Mouse (Mus musculus) adrenal gland, postnatal 4 days (tissue): ENCODE results near the gene Golga5. TPM values are rescaled to one million over a fixed set of nuclear protein-coding genes. Genes with fewer than 3 reads are reported as not detected.
"Not testable (repeated sequence)": the region's sequence is repeated elsewhere in the genome, so short reads cannot be mapped to it uniquely, and the experiment has no call there.

Experiments used
- DNase-seq, 2 experiments: peaks; one replicate each; pipeline ENCODE4 v3.0.0; 2021 to 2022; ENCODE audit warnings: low spot score in 2 of 2, mixed read lengths in 2 of 2
- total RNA-seq, 2 experiments: library from RNA; stranded (reverse); gene quantifications; 2 replicates each; pipeline ENCODE4 v1.2.3; 2021

Gene Golga5
- total RNA-seq, 2 experiments from 2014 or later: 41.2 to 41.6 TPM

DNA sequence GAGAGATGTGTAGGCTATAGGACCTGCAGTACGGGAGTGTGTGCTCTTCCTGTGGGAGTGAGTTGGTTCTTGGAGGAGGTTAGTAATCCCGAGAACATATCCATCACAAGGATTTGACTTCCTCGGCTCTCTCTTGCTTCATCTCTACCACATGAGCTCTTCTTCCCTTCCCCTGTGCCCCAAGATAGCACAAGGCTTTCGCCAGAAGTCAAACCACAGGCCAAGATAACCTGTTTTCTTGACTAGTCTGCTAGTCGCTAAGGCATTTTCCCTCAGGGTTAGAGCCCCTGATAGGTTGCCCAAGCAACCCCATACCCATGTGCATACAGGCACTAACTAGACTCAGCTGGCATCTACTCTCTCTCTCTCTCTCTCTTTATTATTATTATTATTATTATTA is 25.3 kb upstream of the Golga5 start:
- DNase-seq: no peak

DNA sequence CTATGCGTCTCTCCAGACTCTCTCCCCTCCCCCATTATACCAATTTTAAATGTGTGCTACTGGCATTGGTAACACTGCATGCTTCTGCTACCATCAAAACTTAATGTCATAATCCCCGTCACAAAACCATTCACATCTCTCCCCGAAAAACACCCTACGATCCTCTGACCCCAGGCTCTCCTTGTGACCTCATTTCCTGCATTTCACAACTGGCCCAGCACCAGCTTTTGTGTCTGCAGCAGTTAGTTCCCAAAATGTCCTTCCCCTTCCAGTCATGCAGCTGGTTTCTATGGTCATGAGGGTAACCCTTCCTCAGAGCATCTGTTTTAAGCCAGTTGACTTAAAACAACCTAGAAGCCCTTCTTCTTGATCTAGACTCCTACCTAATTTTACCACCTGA is 23.5 kb upstream of the Golga5 start:
- no peak for DNase-seq

DNA sequence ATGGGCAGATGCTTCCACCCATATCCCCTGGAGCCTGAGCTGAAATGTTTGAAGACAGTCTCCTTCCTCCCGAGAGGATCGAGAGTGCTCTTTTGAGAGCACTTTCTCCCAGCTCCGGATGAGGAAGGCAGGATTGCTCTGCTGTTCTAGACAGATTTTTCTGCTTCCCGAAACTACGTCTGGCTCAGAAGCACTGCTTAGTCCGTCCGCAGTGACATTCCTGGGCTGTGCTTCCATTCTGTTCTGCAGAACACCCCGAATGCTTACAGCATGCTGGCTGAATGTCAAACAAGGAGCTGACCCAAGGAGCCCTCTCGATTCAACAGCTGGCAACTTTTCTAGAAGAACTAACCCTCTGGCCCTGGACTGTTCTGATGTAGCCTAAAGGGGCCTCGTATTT is 18.5 kb upstream of the Golga5 start:
- no peak for DNase-seq

DNA sequence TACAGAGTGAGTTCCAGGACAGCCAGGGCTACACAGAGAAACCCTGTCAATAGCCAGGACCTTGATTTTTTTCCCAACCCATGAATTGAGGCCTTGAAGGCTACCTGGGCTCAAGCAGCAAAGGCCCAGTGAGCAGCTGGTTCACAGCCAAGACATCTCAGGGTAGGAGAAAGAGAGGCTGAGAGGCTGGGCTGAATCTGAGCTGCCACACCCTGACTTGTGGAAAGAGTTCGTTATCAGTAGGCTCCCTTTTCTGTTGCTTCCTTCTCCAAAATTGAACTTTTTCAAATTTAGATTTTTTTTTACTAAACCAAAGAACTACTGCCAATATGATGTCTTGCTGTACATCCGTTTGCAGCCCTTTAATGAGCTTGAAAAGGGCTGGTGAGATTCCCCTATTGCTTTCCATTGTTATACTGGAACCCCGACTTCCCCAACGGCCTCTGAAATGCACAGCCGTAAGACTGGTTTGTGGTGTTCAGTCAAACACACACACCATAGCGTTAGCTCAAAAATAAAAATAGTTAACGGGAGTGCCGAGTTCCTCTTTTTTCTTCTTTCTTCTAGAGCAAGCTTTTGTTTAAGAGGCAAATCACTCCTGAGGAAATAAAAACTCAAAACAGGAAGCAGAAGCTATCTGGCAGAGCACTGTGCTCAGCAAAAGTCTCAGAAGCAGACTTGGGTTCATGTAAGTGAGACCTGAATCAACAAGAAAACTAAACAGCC is 17.6 kb upstream of the Golga5 start:
- no peak for DNase-seq

DNA sequence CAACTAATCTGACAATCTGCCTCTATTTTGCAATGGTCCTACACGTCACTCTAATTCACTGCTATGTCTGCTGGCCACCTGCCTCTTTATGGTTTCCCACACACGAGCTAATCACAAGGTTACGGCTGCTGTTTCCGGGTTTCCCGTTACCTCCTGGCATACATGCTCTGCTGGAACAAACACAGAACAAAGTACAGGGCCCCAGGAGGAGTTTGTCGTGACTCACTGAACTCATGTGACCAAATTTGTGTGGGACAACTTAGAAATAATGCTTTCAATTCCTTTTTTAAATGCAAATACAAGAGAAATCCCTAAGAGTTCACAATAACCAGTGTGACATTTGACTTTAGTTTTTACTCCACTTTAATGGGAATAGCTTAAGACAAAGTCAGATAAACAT is 15.4 kb upstream of the Golga5 start:
- DNase-seq: no peak

DNA sequence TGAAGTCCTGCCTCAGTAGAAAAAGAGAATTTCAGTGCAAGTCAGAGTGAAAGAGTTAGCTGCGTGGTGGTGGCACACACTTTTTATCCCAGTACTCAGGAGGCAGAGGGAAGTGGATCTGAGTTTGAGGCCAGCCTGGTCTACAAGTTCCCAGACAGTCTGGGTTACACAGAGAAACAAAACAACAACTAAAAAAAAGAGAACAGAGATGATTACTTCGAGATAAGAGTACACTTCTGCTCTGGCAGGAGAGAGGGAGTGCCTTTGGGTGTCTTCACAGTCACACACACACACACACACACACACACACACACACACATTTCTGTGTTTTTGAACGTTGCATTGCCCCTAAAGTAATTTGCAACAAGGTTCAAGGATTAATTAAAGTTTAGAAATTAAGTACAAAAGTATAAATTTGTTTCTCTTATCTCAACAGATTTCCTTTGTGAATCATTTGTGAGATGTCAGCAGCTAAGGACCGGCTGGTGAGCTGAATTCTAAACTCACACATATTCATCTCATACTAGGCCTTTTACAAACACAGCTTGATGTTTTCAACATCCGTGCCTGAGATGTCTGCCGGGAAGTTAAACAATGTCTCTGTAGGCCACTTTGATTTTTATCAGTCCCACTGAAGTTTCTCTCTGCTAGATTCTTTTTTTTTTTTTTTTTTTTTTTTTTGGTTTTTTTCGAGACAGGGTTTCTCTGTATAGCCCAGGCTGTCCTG is 12.3 kb upstream of the Golga5 start:
- DNase-seq: no peak

DNA sequence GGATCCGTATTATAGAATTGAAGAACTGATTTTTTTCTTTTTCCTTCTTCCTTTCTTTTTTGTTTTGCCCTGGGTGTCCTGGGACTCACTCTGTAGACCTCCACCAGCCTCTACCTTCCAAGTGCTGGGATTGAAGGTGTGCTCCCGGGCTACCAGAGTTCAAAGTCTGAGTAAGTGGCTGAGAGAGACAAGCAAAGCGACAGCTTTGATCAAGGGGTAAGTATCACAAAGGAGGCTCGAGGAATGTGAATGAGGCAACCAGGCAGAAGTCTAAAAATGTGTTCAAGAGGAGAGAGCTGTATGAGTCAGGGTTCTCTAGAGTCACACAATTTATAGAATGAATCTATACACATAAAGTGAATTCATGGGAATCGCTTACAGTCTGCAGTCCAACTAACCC is 8.9 kb upstream of the Golga5 start:
- no peak for DNase-seq

DNA sequence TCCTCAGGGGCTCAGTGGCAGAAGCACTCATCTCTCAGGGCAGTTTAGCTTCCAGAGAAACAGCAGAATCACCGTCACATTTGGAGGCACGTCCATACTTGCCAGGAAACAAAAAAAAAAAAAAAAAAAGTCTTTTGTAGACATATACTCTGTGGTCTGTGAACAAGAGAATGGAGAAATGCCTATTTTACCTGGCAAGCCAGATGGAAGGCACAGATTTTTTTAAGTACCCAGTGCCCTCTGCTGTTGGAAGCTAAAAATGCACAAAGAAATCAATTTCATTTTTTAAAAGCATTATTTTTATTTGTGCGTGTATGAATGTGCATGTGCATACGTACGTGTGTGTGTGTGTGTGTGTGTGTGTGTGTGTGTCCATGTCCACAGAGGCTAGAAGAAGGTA is 7.8 kb upstream of the Golga5 start:
- no peak for DNase-seq

DNA sequence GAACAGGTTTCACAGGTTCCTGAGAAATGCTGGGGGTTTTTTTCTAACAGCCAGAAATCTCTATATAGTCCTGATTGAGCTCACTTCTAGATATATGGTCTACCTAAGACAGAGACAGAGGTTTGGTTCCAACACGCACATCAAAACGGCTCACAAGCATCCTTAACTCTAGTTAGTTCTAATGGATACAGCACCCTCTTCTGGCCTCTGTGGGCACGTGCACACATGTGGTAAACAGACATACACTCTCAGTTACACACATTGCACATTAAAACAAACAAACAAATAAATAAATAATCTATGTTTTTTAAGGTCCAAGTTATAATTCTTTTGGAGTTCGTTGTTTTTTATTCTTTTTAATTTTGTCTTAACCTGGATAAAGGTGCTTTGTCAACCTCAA is 4.3 kb upstream of the Golga5 start:
- no peak for DNase-seq

DNA sequence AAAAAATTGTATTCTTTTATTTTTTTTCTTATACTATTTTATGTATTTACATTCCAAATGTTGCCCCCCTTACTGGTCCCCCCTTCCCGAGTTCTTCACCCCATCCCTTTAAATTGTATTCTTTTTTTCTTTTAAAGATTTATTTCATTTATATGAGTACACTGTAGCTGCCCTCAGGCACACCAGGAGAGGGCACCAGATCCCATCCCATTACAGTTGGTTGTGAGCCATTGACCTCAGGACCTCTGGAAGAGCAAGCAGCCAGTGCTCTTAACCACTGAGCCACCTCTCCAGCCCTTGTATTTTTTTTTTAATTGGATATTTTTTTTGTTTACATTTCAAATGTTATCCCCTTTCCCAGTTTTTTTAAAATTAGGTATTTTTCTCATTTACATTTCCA is 799 bp upstream of the Golga5 start:
- no peak for DNase-seq

DNA sequence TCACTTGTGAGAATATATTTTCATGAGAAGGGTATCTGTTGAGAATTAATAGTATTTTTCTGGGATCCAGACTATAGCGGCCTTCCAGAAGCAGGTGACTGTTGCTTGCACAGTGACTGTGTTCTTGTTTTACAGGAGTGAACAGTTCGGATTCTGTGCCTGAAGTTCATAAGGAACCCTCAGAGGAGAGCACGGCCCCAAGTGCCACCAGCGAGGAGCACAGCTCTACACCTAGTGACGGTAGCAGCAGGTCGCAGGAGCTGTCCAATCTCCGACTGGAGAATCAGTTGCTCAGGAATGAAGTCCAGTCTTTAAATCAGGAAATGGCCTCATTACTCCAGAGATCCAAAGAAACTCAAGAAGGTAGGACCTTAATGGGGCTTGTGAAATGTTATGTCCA is 5.5 kb downstream of the Golga5 start:
- DNase-seq: no peak

DNA sequence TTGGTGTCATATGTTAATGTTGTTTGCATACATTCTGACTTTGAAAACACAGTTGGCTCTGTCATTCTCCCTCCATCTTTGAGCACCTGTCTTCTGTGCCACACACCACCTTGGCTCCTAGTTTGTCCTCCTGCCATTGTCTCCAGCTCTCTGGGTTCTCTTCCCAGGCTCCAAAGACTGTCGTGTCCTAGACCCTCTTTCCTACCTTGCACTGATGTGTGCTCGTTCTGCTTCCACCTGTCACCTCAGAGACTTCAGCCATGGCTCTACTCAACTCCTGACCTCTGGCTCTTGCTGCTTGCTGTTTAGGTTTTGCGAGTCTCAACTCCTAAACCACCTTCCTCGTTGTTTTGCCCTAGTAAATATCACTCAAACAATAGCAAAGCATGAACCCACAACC is 11.5 kb downstream of the Golga5 start:
- DNase-seq: no peak

DNA sequence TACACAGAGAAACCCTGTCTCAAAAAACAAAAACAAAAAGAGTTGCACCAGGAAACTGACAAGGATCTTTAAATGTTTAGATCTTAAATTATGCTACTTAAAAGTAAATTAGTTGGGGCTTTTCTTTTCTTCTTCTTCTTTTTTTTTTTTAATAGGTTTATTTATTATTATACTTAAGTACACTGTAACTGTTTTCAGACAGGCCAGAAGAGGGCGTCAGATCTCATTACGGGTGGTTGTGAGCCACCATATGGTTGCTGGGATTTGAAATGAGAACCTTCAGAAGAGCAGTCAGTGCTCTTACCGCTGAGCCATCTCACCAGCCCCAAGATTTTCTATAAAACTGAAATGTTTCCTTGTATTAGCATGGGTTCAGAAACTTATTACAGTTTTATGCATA is 16.0 kb downstream of the Golga5 start:
- no peak for DNase-seq

DNA sequence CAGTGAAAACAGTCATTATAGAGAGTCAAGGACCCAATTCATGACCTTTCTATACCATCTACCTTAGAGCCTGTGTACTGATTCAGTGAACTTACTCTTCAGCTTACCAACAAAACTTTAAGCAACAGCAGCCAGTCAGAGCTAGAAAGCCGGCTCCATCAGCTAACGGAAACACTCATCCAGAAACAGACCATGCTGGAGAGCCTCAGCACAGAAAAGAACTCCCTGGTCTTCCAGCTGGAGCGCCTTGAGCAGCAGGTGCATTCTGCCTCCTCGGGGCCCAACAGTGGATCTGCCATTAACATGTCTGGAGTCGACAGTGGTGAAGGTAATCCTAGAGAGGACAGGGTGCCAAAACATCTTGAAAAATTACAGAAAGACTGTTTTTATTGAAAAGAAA is 23.0 kb downstream of the Golga5 start:
- no peak for DNase-seq

DNA sequence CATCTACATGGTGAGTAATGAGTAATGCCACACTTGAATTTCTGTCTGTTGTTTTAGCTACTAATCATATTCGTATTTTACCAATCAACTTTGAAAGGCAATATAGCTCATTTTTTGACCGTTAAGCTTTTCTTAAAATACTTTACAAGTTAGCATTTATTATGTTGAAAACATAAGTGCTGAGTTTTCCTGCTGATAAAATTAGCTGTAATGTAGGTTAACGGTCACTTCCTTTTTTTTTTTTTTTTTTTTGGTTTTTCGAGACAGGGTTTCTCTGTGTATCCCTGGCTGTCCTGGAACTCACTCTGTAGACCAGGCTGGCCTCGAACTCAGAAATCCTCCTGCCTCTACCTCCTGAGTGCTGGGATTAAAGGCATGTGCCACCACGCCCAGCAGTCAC is 26.8 kb downstream of the Golga5 start:
- DNase-seq: not testable (repeated sequence)

DNA sequence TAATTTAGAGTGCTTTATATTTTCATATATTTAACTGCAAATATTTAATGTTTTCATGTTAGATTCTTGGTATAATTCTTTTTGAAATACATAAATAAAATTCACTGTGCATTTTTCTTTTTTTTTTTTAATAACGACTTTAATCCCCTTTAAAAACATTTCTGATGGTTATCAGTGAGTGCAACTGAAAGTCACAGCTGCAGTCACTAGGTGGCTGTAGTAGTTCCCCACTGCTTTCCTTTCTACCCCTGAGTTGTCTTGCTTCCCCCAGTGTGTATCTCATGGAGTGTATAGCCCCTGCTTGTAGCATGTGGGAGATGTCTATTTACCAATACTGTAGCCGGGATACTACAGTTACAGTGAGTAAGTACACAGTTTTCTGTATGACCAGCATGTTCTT is 29.0 kb downstream of the Golga5 start:
- no peak for DNase-seq

DNA sequence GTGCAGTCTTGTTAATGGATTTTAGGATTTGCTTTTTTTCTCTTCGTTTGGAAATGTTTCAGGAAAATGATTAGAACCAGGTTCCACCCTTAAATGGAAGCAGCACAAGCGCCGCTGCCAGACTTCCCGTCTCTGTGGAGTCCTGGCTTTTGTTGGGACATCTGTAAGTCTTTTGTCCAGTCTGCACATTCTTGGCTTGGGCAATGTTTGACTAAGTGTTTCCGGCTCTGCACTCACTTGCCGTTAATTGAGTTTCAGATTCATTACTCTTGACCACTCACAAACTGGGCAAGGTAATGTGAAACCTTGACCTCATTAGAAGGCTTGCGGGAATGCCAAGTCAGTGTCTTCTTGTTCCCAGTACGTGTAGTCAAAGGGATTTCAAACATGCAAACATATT is 29.8 kb downstream of the Golga5 start:
- no peak for DNase-seq

DNA sequence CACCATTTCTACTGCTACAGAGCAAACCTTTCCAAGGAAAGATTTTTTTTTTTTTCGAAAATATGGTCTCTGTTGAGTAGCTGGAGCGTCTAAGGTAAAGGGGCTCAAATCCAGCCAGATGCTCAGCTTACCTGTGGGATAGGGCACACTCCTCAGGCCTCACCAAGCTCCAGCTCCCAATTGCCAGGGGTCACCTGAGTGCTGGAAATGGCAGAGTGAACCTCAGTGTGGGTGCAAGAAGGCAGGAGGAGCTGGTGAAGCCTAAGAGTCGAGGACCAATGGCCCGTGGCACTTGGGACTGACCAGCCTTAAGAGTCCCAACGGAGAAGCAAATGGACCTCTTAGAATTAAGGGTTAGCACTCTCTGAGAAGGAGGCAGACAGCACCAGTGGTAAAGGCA is 30.3 kb downstream of the Golga5 start:
- DNase-seq: no peak

DNA sequence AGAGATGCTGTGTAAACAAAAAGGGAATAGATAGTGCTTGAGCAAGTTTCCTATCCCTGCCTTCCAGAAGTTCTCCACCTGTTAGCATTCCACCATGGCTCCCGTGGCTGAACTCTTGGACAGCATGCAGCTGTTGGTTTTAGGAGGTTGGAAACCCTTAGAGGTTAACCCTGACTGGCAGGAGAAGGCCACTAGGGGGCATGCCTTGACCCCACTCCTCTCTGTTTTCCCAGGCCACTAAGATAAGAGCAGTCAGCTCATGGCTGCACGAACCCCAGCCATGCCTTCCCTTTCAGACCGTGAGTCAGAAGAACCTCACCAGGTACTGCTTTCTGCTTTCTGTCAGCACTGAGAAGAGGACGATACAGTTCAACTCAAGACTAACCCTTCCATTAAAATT is 30.8 kb downstream of the Golga5 start:
- no peak for DNase-seq

DNA sequence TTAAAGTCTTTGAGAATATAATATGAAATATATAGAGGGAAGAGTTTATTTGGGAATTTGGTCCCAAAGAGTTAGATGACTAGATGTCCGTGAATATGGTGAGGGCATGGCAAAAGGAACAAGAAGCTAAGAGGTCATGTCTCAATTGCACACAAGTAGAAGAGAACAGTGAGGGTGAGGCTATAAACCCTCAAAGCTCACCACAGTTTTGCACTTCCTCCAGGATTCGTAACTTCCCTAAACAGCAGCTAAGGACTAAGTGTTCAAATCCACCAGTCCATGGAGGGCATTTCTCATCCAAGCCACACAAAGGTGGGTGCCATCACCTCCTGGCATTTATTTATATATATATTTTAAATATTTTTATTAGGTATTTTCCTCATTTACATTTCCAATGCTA is 32.1 kb downstream of the Golga5 start:
- no peak for DNase-seq

DNA sequence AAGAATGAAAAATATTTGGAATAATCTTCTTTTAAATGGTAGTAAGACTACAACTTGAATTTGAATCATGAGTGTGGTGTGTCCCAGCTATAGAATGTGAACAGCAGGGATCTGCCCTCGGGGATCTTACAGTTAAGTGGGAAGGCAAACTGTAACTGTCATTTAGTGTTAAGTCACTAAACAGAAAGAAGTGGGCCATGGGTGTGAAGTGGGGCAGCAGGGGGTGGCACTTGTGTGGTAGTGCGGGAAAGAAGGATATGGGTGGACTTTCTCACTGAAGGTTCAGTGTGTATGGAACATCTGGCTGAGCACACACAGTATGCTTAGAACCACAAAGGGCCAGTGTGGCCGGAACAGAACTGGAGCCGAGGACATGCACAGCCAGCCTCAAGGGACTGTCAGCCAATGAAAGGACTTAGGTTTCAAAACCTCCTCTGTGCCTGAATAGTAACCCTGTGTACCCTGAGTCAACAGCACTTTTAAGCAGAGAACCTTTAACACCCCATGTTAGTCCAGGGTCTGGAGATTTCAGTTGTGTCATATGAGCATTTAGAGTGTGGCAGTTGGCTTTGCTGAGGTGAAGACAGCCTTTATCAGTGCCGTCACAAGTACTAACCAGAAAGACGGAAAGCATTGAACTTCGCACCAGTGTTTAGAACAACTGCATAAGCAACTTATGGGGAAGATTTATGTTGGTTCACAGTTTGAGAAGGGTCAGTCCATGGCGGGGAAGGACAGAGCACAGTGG is 33.1 kb downstream of the Golga5 start:
- DNase-seq: no peak

DNA sequence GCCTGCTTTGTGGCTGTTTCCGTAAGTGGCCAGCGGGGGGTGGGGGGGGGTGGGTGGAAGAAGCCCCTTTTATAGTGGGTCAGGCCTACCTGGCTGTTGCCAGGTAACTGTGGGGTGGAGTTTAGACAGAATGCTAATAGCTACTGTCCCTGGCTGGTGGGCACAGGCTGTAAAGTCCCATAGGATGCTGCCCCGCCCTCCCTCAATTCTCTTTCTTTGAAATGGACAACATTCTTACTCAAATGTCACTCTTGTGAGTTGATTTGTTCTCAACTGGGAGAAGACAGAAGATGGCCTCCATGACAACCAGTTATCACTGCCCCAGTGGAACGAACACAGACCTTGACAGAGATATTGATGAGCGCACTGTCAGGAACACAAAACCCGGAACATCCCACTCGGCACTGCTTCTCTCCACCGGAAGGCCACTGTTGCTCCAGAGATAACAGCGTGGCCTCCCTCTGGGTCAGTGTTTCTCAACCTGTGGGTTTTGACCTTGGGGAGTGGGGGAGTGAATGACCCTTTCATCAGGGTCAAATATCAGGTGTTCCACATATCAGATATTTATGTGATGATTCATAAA is 36.3 kb downstream of the Golga5 start:
- DNase-seq: no peak
